In genomic region chr7:73069352-73069751, GRCm38 (mm10) we compare ENCODE assay signal across 14 mouse cellular contexts.
"Had no signal": no experiment of that assay in that cellular context is flagged by ENCODE, and none has a peak within 500 bp of the region (broad histone marks: within the 10 kb centered on the region; RNA-seq: fewer than 3 reads in every experiment).

No protein-coding gene starts in this region.

- DNase-seq: kidney, adult 9 months; kidney, postnatal 36 days; layer of hippocampus, adult 9-11 months; layer of hippocampus, postnatal 36 days; right cerebral cortex, postnatal 14 days; thymus, postnatal 4 days had no signal

- H3K36me3 ChIP-seq: limb, embryonic 15.5 days; liver, embryonic 12.5 days; lung, embryonic 15.5 days; midbrain, embryonic 12.5 days; neural tube, embryonic 13.5 days; stomach, embryonic 15.5 days had no signal

- H3K4me2 ChIP-seq: limb, embryonic 15.5 days; liver, embryonic 12.5 days; lung, embryonic 15.5 days; midbrain, embryonic 12.5 days; neural tube, embryonic 13.5 days; stomach, embryonic 15.5 days had no signal

- H3K4me3 ChIP-seq: limb, embryonic 15.5 days; liver, embryonic 12.5 days; lung, embryonic 15.5 days; midbrain, embryonic 12.5 days; neural tube, embryonic 13.5 days; stomach, embryonic 15.5 days had no signal

- ATAC-seq: liver, embryonic 12.5 days; midbrain, embryonic 16.5 days had no signal

- H3K27ac ChIP-seq: kidney, postnatal 0 days; limb, embryonic 15.5 days; liver, embryonic 12.5 days; lung, embryonic 15.5 days; midbrain, embryonic 12.5 days; neural tube, embryonic 13.5 days; stomach, embryonic 15.5 days had no signal

- H3K9ac ChIP-seq: limb, embryonic 15.5 days; liver, embryonic 12.5 days; lung, embryonic 15.5 days; midbrain, embryonic 12.5 days; neural tube, embryonic 13.5 days; stomach, embryonic 15.5 days had no signal

- H3K9me3 ChIP-seq: limb, embryonic 15.5 days; liver, embryonic 12.5 days; lung, embryonic 15.5 days; midbrain, embryonic 12.5 days; neural tube, embryonic 13.5 days; stomach, embryonic 15.5 days had no signal

- H3K4me1 ChIP-seq: limb, embryonic 15.5 days; liver, embryonic 12.5 days; lung, embryonic 15.5 days; midbrain, embryonic 12.5 days; neural tube, embryonic 13.5 days; stomach, embryonic 15.5 days had no signal

- H3K27me3 ChIP-seq: limb, embryonic 15.5 days; liver, embryonic 12.5 days; lung, embryonic 15.5 days; midbrain, embryonic 12.5 days; neural tube, embryonic 13.5 days; stomach, embryonic 15.5 days had no signal
